Mouse (Mus musculus): Measurements from ENCODE around the gene Ccdc61. TPM values are rescaled to one million over a fixed set of nuclear protein-coding genes. Genes with fewer than 3 reads are reported as not detected.

Gene Ccdc61
- polyA plus RNA-seq, 1 experiment: 19.2 TPM

DNA sequence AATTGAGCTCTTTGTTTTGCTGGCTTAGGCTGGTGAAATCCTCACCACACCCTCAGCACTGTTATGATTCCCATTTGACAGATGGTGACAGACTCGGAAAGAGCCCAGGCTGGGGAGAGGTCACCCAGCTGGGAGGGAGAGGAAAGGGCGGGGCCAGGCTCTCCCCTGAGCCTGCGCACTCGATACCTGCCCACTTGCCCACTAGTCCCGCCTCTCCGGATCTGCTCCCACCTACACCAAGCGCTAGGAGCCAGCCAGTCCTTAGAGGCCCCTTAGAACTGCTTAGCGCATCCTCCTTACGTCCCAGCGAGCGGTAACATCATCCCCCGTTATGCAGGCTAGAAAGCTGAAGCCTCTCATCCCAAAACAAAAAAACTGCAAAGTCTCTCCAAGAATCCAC is 10.9 kb upstream of the Ccdc61 start:
- 4% methylated on average over 12 of the region's 12 CpGs for WGBS
- no peak for DNase-seq (ENCODE audit: low read depth, low spot score)

DNA sequence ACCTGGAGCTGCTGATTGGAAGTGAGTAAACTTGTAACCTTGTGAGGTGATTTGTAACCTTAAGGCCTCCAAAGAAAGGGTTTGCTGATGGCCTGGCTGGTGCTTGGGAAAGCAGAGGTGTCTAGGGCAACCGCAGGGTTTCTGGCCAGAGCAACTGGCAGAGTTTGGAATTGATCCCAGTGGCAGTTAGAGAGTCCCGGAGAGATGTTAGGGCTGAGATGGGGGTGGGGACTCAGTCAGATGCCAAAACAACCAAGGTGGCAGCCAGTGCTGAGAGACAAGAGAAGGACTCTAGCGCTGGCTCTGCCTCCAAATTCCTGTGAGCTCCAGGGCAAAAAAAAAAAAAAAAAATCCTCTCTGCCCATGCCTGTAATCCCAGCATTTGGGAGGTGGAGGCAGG is 7.7 kb upstream of the Ccdc61 start:
- DNase-seq (ENCODE audit: low read depth, low spot score): no peak

GRCm38 (mm10) chr7:18916254-18916653 is 6.0 kb upstream of the Ccdc61 start:
- WGBS: 65% methylated on average over 4 of the region's 4 CpGs
- no peak for DNase-seq (ENCODE audit: low read depth, low spot score)

More for the DNA sequence above, 7.7 kb upstream of the Ccdc61 start:
- 42% methylated on average over 3 of the region's 3 CpGs for WGBS

- WGBS: under 1% methylated on average over 17 of the region's 17 CpGs
- DNase-seq (ENCODE audit: low read depth, low spot score): no peak
Observed at GRCm38 (mm10) chr7:18909797-18910196, 418 bp downstream of the Ccdc61 start.

GRCm38 (mm10) chr7:18904971-18905370 is 5.2 kb downstream of the Ccdc61 start:
- 53% methylated on average over 3 of the region's 3 CpGs for WGBS
- no peak for DNase-seq (ENCODE audit: low read depth, low spot score)

DNA sequence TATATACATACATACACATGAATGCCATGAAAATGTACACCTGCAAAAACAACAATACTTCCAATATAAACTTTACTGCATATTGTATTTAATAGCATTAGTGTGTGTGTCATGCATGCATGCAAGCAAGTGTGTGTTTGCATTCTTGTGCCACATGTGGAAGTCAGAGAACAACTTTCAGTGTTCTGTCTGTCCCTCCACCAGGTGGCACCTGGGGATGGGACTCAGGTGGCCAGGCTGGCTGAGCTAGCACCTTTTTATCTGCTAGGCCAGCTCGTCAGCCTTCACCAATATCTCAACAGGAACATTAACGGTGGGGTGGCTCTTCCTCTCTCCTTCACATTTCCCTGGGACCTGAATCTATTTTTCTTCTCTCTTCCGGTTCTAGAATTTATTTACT is 7.7 kb downstream of the Ccdc61 start:
- WGBS: 63% methylated on average over 3 of the region's 3 CpGs
- no peak for DNase-seq (ENCODE audit: low read depth, low spot score)

DNA sequence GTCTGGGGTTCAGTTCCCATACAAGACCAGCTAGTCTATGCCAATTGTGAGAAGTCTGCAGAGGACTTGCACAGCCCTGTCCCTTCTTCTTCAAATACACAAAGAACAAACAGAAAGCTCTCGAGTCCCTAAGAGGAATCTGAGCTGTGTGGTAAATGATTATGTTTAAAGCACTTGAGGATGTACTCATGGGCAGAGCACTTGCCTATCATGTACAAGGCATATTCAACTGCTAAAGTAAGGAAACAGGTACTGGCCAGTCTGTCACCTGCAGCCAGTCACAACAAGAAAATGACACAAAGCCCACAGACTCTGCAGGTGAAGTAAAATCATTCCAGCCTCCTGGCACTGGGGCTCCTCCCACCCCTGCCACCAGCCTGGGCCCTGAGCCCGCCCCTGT is 9.7 kb downstream of the Ccdc61 start:
- DNase-seq (ENCODE audit: low read depth, low spot score): no peak
- 81% methylated on average over 2 of the region's 2 CpGs for WGBS

DNA sequence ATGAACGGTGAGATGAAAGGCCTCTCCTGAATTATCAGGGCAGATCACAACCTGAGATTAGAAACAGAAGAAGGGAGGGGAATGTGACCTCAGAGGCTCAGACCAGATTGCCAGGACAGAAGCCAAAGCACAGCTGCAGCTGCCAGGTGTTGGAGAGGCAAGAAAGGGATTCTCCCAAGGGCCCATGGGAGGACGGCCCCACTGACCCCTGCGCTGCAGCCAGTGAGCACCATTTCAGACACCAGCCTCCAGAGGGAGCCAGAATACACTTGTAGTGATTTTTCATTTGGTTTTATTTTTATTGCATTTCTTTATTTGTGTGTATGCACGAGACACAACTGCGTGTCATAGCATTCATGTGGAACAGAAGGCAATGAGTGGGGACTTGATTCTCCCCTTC is 13.7 kb downstream of the Ccdc61 start:
- DNase-seq (ENCODE audit: low read depth, low spot score): no peak
- 14% methylated on average over 5 of the region's 5 CpGs for whole genome bisulfite sequencing

DNA sequence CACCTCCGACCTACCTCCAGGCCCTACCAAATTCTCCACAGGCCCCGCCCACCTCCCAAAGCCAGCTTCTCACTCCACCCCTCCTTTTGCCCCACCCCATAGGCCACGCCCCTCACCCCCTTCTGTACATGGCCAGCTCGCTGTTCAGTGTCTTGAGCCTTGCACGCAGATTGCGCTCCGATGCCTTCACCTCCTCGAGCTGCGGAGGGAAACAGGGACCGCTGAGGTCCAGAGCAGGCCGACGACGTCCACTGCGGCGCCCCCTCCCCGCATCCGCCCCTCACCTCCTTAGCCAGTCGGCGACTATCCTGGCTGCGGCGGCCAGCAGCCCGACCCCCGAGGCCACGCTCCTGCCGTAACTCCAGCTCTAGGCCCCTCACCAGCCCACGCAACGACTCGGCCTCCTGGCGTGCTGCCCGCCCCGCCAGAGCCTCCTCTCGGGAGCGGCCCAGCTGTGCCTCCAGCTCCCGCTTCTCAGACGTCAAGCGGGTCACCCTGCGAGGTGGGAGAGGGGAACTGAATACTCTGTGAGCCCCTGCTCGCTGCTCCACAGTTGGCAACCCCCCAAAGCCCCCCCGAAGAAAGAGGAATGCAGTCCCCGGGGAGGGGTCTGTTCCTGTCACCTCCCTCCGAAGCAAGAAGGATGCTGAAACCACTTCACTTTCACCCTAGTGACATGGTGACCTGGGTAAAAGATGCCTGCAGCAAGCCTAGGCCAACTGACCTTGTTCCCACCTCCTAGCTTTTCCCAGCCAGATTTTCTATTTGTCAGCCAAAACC is 16.4 kb downstream of the Ccdc61 start:
- WGBS: 17% methylated on average over 41 of the region's 41 CpGs
- DNase-seq (ENCODE audit: low read depth, low spot score): no peak

DNA sequence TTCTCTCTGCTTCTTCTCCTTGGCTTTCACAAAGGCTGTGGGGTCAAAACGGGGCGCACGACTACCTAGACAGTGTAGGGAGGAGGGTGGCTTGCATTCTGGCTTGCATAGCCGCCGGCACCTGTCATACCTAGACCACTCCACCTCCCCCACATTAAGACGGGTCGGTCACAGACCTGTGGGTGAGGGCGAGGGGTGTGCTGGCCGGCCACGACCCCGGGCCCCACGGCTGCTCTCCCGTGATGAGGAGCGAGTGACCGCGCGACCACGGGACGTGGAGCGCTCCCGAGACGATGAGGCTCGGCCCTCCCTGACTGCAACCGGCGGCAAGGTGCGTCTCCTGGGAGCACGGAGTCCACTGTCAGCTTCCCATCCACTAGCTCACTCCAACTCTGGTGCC is 17.2 kb downstream of the Ccdc61 start:
- DNase-seq (ENCODE audit: low read depth, low spot score): no peak
- WGBS: 67% methylated on average over 27 of the region's 27 CpGs

- WGBS: 21% methylated on average over 33 of the region's 33 CpGs
- no peak for DNase-seq (ENCODE audit: low read depth, low spot score)
Observed at GRCm38 (mm10) chr7:18891872-18892599, 18.2 kb downstream of the Ccdc61 start.

DNA sequence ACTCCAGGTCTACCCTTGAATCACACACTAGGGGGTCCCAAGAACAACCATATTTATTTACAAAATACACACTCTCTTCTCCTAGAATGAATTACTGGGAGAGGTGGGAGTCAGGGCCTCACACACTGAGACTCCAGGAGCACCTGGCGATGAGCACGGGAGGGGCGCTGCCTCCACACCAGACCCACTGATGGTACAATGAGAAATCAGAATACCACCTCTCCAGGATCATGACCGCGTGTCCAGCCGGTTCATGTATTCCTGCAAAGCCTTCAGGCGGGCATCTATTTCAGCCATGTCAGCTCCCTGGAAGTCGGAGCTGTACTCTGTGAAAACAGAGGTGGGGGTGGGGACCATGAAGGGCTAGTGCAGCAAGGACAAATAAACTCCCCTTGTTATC is 19.4 kb downstream of the Ccdc61 start:
- DNase-seq (ENCODE audit: low read depth, low spot score): no peak
- 95% methylated on average over 8 of the region's 8 CpGs for WGBS

GRCm38 (mm10) chr7:18886963-18887362 is 23.3 kb downstream of the Ccdc61 start:
- DNase-seq (ENCODE audit: low read depth, low spot score): no peak
- 100% methylated on average over 1 of the region's 1 CpGs for WGBS

GRCm38 (mm10) chr7:18884745-18885422 is 25.3 kb downstream of the Ccdc61 start:
- WGBS: 18% methylated on average over 13 of the region's 13 CpGs
- DNase-seq (ENCODE audit: low read depth, low spot score): no peak

GRCm38 (mm10) chr7:18883991-18884744 is 26.0 kb downstream of the Ccdc61 start:
- peak; percentile 64 for DNase-seq (ENCODE audit: low read depth, low spot score)
- 15% methylated on average over 9 of the region's 9 CpGs for WGBS

DNA sequence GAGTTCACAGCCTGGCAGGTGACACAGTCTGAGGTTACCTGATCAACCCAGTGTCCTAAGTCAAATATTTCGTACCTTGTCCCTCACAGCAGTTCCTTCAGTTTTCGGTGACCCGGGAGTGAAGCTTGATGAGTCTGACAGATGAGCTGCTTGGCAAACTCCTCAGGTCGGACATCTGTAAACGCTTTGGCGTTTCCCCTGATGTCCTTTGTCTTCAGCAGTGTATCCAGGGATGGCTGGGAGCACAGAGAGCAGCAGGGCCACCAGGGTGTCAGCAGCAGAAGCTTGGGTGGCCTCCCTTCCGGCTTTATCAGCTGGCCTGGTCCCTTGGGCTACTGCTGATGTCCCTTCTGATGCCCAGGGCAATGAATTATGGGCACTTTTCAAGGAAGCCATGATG is 31.5 kb downstream of the Ccdc61 start:
- DNase-seq (ENCODE audit: low read depth, low spot score): no peak
- 83% methylated on average over 7 of the region's 7 CpGs for WGBS

DNA sequence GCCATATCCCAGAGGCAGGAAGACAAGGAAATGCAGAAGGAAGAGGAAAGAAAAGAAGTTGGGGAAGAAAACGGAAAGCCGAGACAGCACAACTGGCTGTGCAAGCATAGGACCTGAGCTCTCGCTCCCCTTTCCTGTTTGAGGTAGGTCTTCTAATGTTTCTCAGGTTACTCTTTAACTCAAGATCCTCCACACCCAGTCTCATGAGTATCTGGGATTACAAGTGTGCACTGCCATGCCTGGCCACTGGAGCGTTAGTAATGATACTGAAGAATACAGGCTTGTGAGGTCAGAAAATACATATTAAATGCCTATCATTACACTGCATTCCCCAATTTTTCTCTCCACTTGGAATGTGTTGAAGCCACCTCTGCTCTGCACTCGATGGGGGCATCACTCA is 34.8 kb downstream of the Ccdc61 start:
- no peak for DNase-seq (ENCODE audit: low read depth, low spot score)
- WGBS: 40% methylated on average over 5 of the region's 5 CpGs

GRCm38 (mm10) chr7:18873253-18873652 is 37.0 kb downstream of the Ccdc61 start:
- WGBS: under 1% methylated on average over 10 of the region's 10 CpGs
- peak; percentile 70 for DNase-seq (ENCODE audit: low read depth, low spot score)

DNA sequence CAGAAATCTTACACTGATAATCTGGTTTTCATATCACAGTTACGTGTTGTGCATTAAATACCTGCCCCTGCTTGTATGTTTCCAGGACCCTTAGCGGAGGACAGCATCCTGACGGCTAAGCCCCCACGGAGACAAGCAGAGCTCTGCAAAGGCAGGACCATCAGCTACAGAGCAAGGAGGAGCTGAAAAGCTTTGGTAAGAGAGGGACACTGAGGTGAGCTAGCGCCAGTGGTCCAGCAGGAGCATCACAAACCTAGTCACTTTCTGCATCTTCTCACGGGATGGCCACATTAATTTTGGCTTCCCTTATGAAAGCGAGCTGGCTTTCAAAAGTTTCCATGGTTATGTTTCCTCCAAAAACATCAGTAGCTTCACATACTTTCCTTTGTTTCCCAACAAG is 37.4 kb downstream of the Ccdc61 start:
- no peak for DNase-seq (ENCODE audit: low read depth, low spot score)
- WGBS: 5% methylated on average over 7 of the region's 7 CpGs

Measured in large intestine, adult 2 months (tissue).